Mouse (Mus musculus): ENCODE results near the gene Rpl3l. TPM values are rescaled to one million over a fixed set of nuclear protein-coding genes. Genes with fewer than 3 reads are reported as not detected.
A peak's percentile ranks its signal among the peaks of the same experiment; 100 is the strongest.

The Rpl3l gene
- total and polyA plus RNA-seq, 3 experiments, result 0.12 to 0.24 TPM; not detected in 1

DNA sequence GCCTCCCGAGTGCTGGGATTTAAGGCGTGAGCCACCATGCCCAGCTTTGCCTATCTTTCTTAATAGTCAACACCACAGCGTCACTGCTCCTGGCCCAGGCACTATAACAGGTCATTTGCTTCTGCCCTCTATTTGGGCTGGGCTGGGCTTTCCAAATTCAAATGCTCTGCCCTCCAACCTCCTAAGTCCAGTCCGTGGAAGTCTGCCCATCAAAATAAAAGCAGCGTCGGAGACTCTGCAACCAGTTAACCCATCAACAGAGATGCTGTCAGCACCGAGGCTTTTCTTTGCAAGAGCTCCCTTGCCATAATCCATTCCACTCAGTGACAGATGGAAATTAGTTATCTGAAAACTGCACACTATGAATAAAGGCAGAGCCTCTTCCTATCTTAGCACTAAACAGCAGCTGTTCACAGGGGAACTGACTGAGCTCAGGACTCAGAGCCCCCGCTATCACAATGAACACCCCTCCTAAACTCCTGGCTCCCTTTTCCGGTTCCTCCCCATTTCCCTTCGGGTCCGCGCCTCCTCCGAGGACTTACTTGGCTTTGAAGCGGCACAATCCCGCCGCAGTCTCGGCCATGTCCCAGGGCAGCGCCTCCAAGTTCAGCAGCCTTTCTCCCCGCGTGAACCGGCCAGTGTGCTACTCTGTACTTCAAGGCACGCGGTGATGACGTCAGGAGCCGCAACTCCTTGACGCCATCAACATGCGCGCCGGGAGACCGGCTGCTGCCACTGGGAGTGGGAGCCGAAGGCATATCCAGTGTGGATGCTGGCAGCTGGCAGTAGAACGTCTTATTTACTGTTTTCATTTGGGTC is 20.4 kb upstream of the Rpl3l start, which contains the start of gene Tbl3 (continued):
- TF ChIP-seq JUND (IDR thresholded peaks at IDR 0.05; ENCODE audit: low read depth, low read length) (no peak), EP300 (IDR thresholded peaks at IDR 0.05; ENCODE audit: low read depth in 1 of 2, low read length in 2 of 2) (peak; percentile 72 to 78), SMC3 (IDR thresholded peaks at IDR 0.05; ENCODE audit: low read depth, low read length) (no peak), GABPA (IDR thresholded peaks at IDR 0.05; ENCODE audit: low read depth, low read length) (peak; percentile 50; the same call in 1 of the 2 replicates), ZC3H11A (IDR thresholded peaks at IDR 0.05; ENCODE audit: low read depth, low read length) (no peak), MXI1 (IDR thresholded peaks at IDR 0.05; ENCODE audit: low read depth, low read length) (peak; percentile 98), CHD1 (IDR thresholded peaks at IDR 0.05; ENCODE audit: low read depth, low read length) (no peak), E2F4 (IDR thresholded peaks at IDR 0.05; ENCODE audit: borderline replicate concordance, low read depth, low read length) (no peak), MYC (IDR thresholded peaks at IDR 0.05; ENCODE audit: low read depth, low read length) (peak; percentile 69), USF2 (IDR thresholded peaks at IDR 0.05; ENCODE audit: borderline replicate concordance in 1 of 2, insufficient read depth in 1 of 2, low read depth in 1 of 2, low read length in 2 of 2) (no peak), RCOR1 (IDR thresholded peaks at IDR 0.05; ENCODE audit: low read depth, low read length) (peak; percentile 59; the same call in 1 of the 2 replicates), NRF1 (IDR thresholded peaks at IDR 0.05; ENCODE audit: insufficient read depth, low read depth, low read length, poor library complexity, severe bottlenecking) (peak; percentile 47; the same call in 1 of the 2 replicates), NELFE (IDR thresholded peaks at IDR 0.05; ENCODE audit: low read depth, low read length) (peak; percentile 96), ZNF384 (IDR thresholded peaks at IDR 0.05; ENCODE audit: low read depth, low read length) (no peak), ETS1 (IDR thresholded peaks at IDR 0.05; ENCODE audit: low read depth, low read length) (peak; percentile 70), TBP (IDR thresholded peaks at IDR 0.05; ENCODE audit: low read depth, low read length) (peak; percentile 79), MAZ (IDR thresholded peaks at IDR 0.05; ENCODE audit: low read depth, low read length) (peak; percentile 70; the same call in 1 of the 2 replicates), ZKSCAN1 (IDR thresholded peaks at IDR 0.05; ENCODE audit: low read depth, low read length) (no peak)

- H3K4me3 ChIP-seq (ENCODE audit: control insufficient read depth in 1 of 2, insufficient read depth in 1 of 2, low read depth in 2 of 2, low read length in 2 of 2), result peak overlapping the region; percentile 89 to 100
- TF ChIP-seq JUND (IDR thresholded peaks at IDR 0.05; ENCODE audit: low read depth, low read length) (no peak), CTCF (IDR thresholded peaks at IDR 0.05 in 2 of 3, conservative IDR thresholded peaks at IDR 0.05 in 1 of 3; ENCODE audit: control insufficient read depth in 1 of 3, insufficient read depth in 1 of 3, low read depth in 2 of 3, low read length in 3 of 3, poor library complexity in 1 of 3, severe bottlenecking in 1 of 3) (no peak), POLR2AphosphoS5 (IDR thresholded peaks at IDR 0.05; ENCODE audit: borderline replicate concordance, low read depth, low read length) (no peak), TBP (IDR thresholded peaks at IDR 0.05; ENCODE audit: low read depth, low read length) (0 out of 2 replicates have a peak, but pooled peaks have one; percentile 4), MYB (IDR thresholded peaks at IDR 0.05; ENCODE audit: low read depth, low read length) (no peak), POLR2A (IDR thresholded peaks at IDR 0.05; ENCODE audit: control insufficient read depth in 1 of 2, insufficient read depth in 1 of 2, low read depth in 1 of 2, low read length in 2 of 2, poor library complexity in 1 of 2) (peak in 1 of 2 experiments; percentile 13; a peak in 1 of 4 replicates)
- peak; percentile 70 for DNase-seq (ENCODE audit: low read depth, low spot score)
- peaks cover 0 to 2% of the 10 kb centered on the region in 2 experiments; a peak in 1 of 4 replicates for H3K4me1 ChIP-seq (ENCODE audit: control insufficient read depth in 1 of 2, insufficient read depth in 2 of 2, low read length in 2 of 2)
- H3K27ac ChIP-seq (ENCODE audit: control insufficient read depth, low read depth, low read length), result peak overlapping the region; percentile 75
- no peaks in the 10 kb centered on the region for H3K9me3 ChIP-seq (replicated peaks; ENCODE audit: insufficient read depth, low read length)
- H3K79me2 ChIP-seq (ENCODE audit: control insufficient read depth, insufficient read depth, low read length, poor library complexity), result peaks cover 7% of the 10 kb centered on the region
- H3K9ac ChIP-seq (ENCODE audit: control insufficient read depth, low read depth, low read length, poor library complexity, severe bottlenecking), result peak overlapping the region; percentile 85
- no peaks in the 10 kb centered on the region for H3K27me3 ChIP-seq (ENCODE audit: control insufficient read depth in 1 of 2, insufficient read depth in 2 of 2, low read length in 2 of 2)
- peaks cover 0 to 5% of the 10 kb centered on the region in 2 experiments; a peak in 2 of 4 replicates for H3K36me3 ChIP-seq (ENCODE audit: control insufficient read depth in 1 of 2, insufficient read depth in 2 of 2, low read length in 2 of 2)
These were observed 19.7 kb upstream of the Rpl3l start for GRCm38 (mm10) chr17:24707801-24708425.

Measured in MEL (cell line).